Mouse (Mus musculus) intestine, embryonic 14.5 days (tissue): ENCODE data around the gene Mup11. TPM values are rescaled to one million over a fixed set of nuclear protein-coding genes. Genes with fewer than 3 reads are reported as not detected.
"Not testable (repeated sequence)": the region's sequence is repeated elsewhere in the genome, so short reads cannot be mapped to it uniquely, and the experiment has no call there.

Experiments used
- ATAC-seq: fragments of 200-750 bp; cut with Nextera tagmentation; replicated peaks from 2 replicates; pipeline ENCODE4 v1.8.0; 2017; ENCODE audit warnings: low read depth, moderate number of reproducible peaks, moderate TSS enrichment, moderate library complexity; ENCODE audit not compliant: low FRiP score, low TSS enrichment
- DNase-seq: peaks from one replicate; pipeline ENCODE4 v3.0.0-alpha.2; 2018; ENCODE audit warnings: low spot score
- H3K27ac ChIP-seq: fragments of 300-500 bp; sonication (generic); 2 replicates; pipeline ENCODE4 v1.5.1; 2014; ENCODE audit warnings: low read depth, mild to moderate bottlenecking, control low read depth
- H3K27me3 ChIP-seq: fragments of 300-500 bp; sonication (generic); replicated peaks from 2 replicates; pipeline ENCODE4 v1.6.1; 2014; ENCODE audit warnings: low read length, control low read depth; ENCODE audit not compliant: control insufficient read depth, insufficient read depth
- H3K36me3 ChIP-seq: fragments of 300-500 bp; sonication (generic); 2 replicates; pipeline ENCODE4 v1.6.1; 2014; ENCODE audit warnings: low read length, control low read depth; ENCODE audit not compliant: control insufficient read depth, insufficient read depth
- H3K4me1 ChIP-seq: fragments of 300-500 bp; sonication (generic); replicated peaks from 2 replicates; pipeline ENCODE4 v1.6.1; 2014; ENCODE audit warnings: low read length, control low read depth, mixed read lengths; ENCODE audit not compliant: control insufficient read depth, insufficient read depth
- H3K4me2 ChIP-seq: fragments of 300-500 bp; sonication (generic); 2 replicates; pipeline ENCODE4 v1.6.1; 2014; ENCODE audit warnings: low read length
- H3K4me3 ChIP-seq: fragments of 300-500 bp; sonication (generic); 2 replicates; pipeline ENCODE4 v1.5.1; 2014; ENCODE audit warnings: low read depth, low read length, control low read depth, mixed read lengths
- H3K9ac ChIP-seq: fragments of 300-500 bp; sonication (generic); 2 replicates; pipeline ENCODE4 v1.6.1; 2014; ENCODE audit warnings: mild to moderate bottlenecking, low read length
- H3K9me3 ChIP-seq: fragments of 300-500 bp; sonication (generic); 2 replicates; pipeline ENCODE4 v1.6.1; 2016; ENCODE audit warnings: low read length, control low read depth; ENCODE audit not compliant: control insufficient read depth
- WGBS: fragments of 180-500 bp; shearing (Covaris S2); extraction: QIAGEN DNeasy Blood & Tissue Kit; methylation state at CpG from one replicate; pipeline ENCODE4 v1.1.7; 2014; 5-methylcytosine and 5-hydroxymethylcytosine counted together
- polyA plus RNA-seq: library from polyadenylated mRNA; unstranded; fragments of >200 nt; fragmentation: Nextera tagmentation; extraction: Ambion mirVana; gene quantifications from 2 replicates; pipeline ENCODE4 v1.2.1, GENCODE M21; 2014

Mup11 gene
- polyA plus RNA-seq: not detected in 2 replicates

DNA sequence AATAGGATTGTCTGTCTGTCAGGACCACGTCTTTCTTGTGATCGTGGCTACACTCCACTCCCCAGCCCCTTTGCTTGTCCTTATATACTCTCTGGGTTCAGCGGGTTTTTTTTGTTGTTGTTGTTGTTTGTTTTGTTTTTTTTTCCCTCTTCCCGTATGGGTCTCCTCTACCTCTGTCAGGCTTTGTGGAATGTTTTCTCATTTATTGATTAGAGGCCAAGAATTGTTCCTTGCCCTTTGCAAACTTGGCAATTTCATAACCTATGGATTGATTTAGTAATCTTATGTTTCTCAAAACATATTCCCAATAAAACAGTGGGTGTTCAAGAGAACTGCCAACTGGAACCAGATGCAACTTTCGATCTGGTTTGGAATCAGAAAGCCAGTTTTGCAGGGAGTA lies at the start of gene Mup11:
Gene Mup11, minus strand, starts transcription at position 101 of the 400 bp plus-strand sequence.
- H3K27ac ChIP-seq, H3K9me3 ChIP-seq, ATAC-seq, H3K4me3 ChIP-seq, H3K4me1 ChIP-seq, H3K4me2 ChIP-seq, H3K9ac ChIP-seq, DNase-seq, H3K27me3 ChIP-seq, H3K36me3 ChIP-seq: not testable (repeated sequence)
- WGBS: 79% methylated on average over 3 of the region's 5 CpGs

Other genes with a start within 250 kb of the Mup11 start
- gene Mup9, start 240.5 kb downstream of the Mup11 start, polyA plus RNA-seq: not detected in 2 replicates
- not detected in 2 replicates for gene Mup1, start 160.5 kb downstream of the Mup11 start, polyA plus RNA-seq
- gene Mup10, start 80.2 kb downstream of the Mup11 start, polyA plus RNA-seq: not detected in 2 replicates
- gene Mup12, start 78.9 kb upstream of the Mup11 start, polyA plus RNA-seq: not detected in 2 replicates
- gene Mup22, start 159.1 kb upstream of the Mup11 start, polyA plus RNA-seq: not detected in 2 replicates